8 mouse cellular contexts compared by ENCODE assay signal in genomic region chr7:61939971-61940705, GRCm38 (mm10).
DNase-seq lines count a peak whose midpoint lies in the region; ATAC-seq and TF ChIP-seq lines count a peak whose summit lies in the region.

No protein-coding gene starts in this region.

- peak; percentile 3 for DNase-seq in adipocyte (ENCODE audit: low spot score)
- DNase-seq in cerebellum, postnatal 14 days = peak; percentile 81 to 84
- DNase-seq in frontal cortex, postnatal 14 days (ENCODE audit: low spot score in 2 of 2) = peak; percentile 52 to 70
- peak; percentile 80 for DNase-seq in left cerebral cortex, adult 11 months (ENCODE audit: low spot score)
- peak; percentile 92 for DNase-seq in midbrain, postnatal 0 days (ENCODE audit: low spot score)
- no peak for DNase-seq in testis, postnatal 10 days (ENCODE audit: low spot score)
- no peak for DNase-seq in liver

- no peaks in the 10 kb centered on the region for H3K4me1 ChIP-seq in midbrain, postnatal 0 days (ENCODE audit: insufficient read depth, low read length)

- H3K27ac ChIP-seq in midbrain, postnatal 0 days (ENCODE audit: low read depth, low read length) = peak overlapping the region; percentile 77

- WGBS in midbrain, postnatal 0 days = 44% methylated on average over 6 of the region's 6 CpGs

- ATAC-seq in midbrain, postnatal 0 days (ENCODE audit: low FRiP score) = peak; percentile 94
- no peak for ATAC-seq in activated CD4-positive, CD25-positive, alpha-beta regulatory T cell, adult 4 months

- H3K36me3 ChIP-seq in midbrain, postnatal 0 days (ENCODE audit: insufficient read depth, low read length) = no peaks in the 10 kb centered on the region

- H3K9me3 ChIP-seq in midbrain, postnatal 0 days (ENCODE audit: low read length) = 0 out of 2 replicates have a peak, but pooled peaks cover 2% of the 10 kb centered on the region

- TF ChIP-seq CTCF in midbrain, postnatal 0 days (IDR thresholded peaks at IDR 0.05) = peak; percentile 2; the same call in 1 of the 2 replicates

- peak overlapping the region; percentile 34; the same call in 1 of the 2 replicates for H3K4me2 ChIP-seq in midbrain, postnatal 0 days (ENCODE audit: low read depth, low read length, poor library complexity, severe bottlenecking)

- H3K4me3 ChIP-seq in midbrain, postnatal 0 days (ENCODE audit: low read depth, low read length) = no peak overlapping the region

- no peaks in the 10 kb centered on the region for H3K27me3 ChIP-seq in midbrain, postnatal 0 days (ENCODE audit: insufficient read depth, low read length)

- H3K9ac ChIP-seq in midbrain, postnatal 0 days (replicated peaks; ENCODE audit: low read length, poor library complexity, severe bottlenecking) = no peak overlapping the region

Comparison
In these comparisons a context has a peak if more than half of its experiments do, and no peak if none do; other contexts are left out.
1. DNase-seq: peak in adipocyte (single experiment), cerebellum, postnatal 14 days (2 of 2), frontal cortex, postnatal 14 days (2 of 2), left cerebral cortex, adult 11 months (single experiment) and midbrain, postnatal 0 days (single experiment); none in testis, postnatal 10 days (single experiment) and liver (single experiment).